Mouse (Mus musculus) kidney, embryonic 15.5 days (tissue): ENCODE data around the gene Atad3a. TPM values are rescaled to one million over a fixed set of nuclear protein-coding genes. Genes with fewer than 3 reads are reported as not detected.
"Not testable (repeated sequence)": the region's sequence is repeated elsewhere in the genome, so short reads cannot be mapped to it uniquely, and the experiment has no call there.

ENCODE experiments used
- ATAC-seq: fragments of 200-750 bp; cut with Nextera tagmentation; replicated peaks from 2 replicates; pipeline ENCODE4 v1.8.0; 2017; ENCODE audit warnings: moderate TSS enrichment; ENCODE audit not compliant: low FRiP score
- H3K27ac ChIP-seq: fragments of 300-500 bp; sonication (generic); 2 replicates; pipeline ENCODE4 v1.5.1; 2015; ENCODE audit warnings: mild to moderate bottlenecking, inconsistent platforms
- H3K27me3 ChIP-seq: fragments of 300-500 bp; sonication (generic); 2 replicates; pipeline ENCODE4 v1.6.1; 2015; ENCODE audit warnings: inconsistent platforms
- H3K36me3 ChIP-seq: fragments of 300-500 bp; sonication (generic); 2 replicates; pipeline ENCODE4 v1.6.1; 2015; ENCODE audit warnings: inconsistent platforms
- H3K4me1 ChIP-seq: fragments of 300-500 bp; sonication (generic); 2 replicates; pipeline ENCODE4 v1.6.1; 2015; ENCODE audit warnings: inconsistent platforms
- H3K4me2 ChIP-seq: fragments of 300-500 bp; sonication (generic); 2 replicates; pipeline ENCODE4 v1.6.1; 2015; ENCODE audit warnings: moderate library complexity, mild to moderate bottlenecking, inconsistent platforms
- H3K4me3 ChIP-seq: fragments of 300-500 bp; sonication (generic); replicated peaks from 2 replicates; pipeline ENCODE4 v1.5.1; 2015; ENCODE audit warnings: mild to moderate bottlenecking, inconsistent platforms
- H3K9ac ChIP-seq: fragments of 300-500 bp; sonication (generic); 2 replicates; pipeline ENCODE4 v1.6.1; 2015; ENCODE audit warnings: mild to moderate bottlenecking, inconsistent platforms
- H3K9me3 ChIP-seq: fragments of 300-500 bp; sonication (generic); replicated peaks from 2 replicates; pipeline ENCODE4 v1.6.1; 2016; ENCODE audit warnings: inconsistent platforms
- WGBS: fragments of 180-500 bp; shearing (Covaris S2); methylation state at CpG from one replicate; pipeline ENCODE4 v1.1.7; 2015; ENCODE audit warnings: mixed read lengths; 5-methylcytosine and 5-hydroxymethylcytosine counted together
- polyA plus RNA-seq: library from polyadenylated mRNA; unstranded; fragments of >200 nt; fragmentation: Nextera tagmentation; extraction: Ambion mirVana; gene quantifications from 2 replicates; pipeline ENCODE4 v1.2.1, GENCODE M21; 2015

Atad3a gene
- 115 and 124 TPM in 2 replicates for polyA plus RNA-seq

- WGBS: under 1% methylated on average over 58 of the region's 68 CpGs
- H3K27ac ChIP-seq: peak within 1 kb of the TSS; percentile 82
- peak; percentile 97 for ATAC-seq
These were observed at the start of gene Atad3a for GRCm38 (mm10) chr4:155760613-155761355. Gene Atad3a (minus strand): TSS chr4:155761093.

GRCm38 (mm10) chr4:155807841-155808240 lies 46.9 kb upstream of the Atad3a start:
- peaks cover 27% of the 10 kb centered on the region for H3K4me1 ChIP-seq
- H3K4me2 ChIP-seq: no peak overlapping the region
- H3K27ac ChIP-seq: no peak overlapping the region
- WGBS: 90% methylated on average over 3 of the region's 3 CpGs
- no peaks in the 10 kb centered on the region for H3K9me3 ChIP-seq
- H3K4me3 ChIP-seq: no peak overlapping the region
- H3K9ac ChIP-seq: no peak overlapping the region
- no peak for ATAC-seq
- no peaks in the 10 kb centered on the region for H3K27me3 ChIP-seq
- H3K36me3 ChIP-seq: peaks cover 63% of the 10 kb centered on the region

More at GRCm38 (mm10) chr4:155760613-155761355, at the start of gene Atad3a:
- H3K9me3 ChIP-seq: no peaks in the 10 kb centered on the region
- H3K4me2 ChIP-seq: peak within 1 kb of the TSS; percentile 94
- H3K4me3 ChIP-seq: peak within 1 kb of the TSS; percentile 71
- H3K27me3 ChIP-seq: no peaks in the 10 kb centered on the region
- H3K4me1 ChIP-seq: peaks cover 32% of the 10 kb centered on the region
- H3K36me3 ChIP-seq: peaks cover 20% of the 10 kb centered on the region
- H3K9ac ChIP-seq: peak within 1 kb of the TSS; percentile 69

- H3K9ac ChIP-seq: peak overlapping the region; percentile 89
- peak overlapping the region; percentile 79 for H3K27ac ChIP-seq
- under 1% methylated on average over 53 of the region's 58 CpGs for WGBS
- peaks cover 21% of the 10 kb centered on the region for H3K4me1 ChIP-seq
- peak overlapping the region; percentile 74 for H3K4me2 ChIP-seq
- peak overlapping the region; percentile 83 for H3K4me3 ChIP-seq
- peak; percentile 98 for ATAC-seq
- no peaks in the 10 kb centered on the region for H3K9me3 ChIP-seq
- no peaks in the 10 kb centered on the region for H3K27me3 ChIP-seq
- peaks cover 34% of the 10 kb centered on the region for H3K36me3 ChIP-seq
These were observed 42.6 kb upstream of the Atad3a start for GRCm38 (mm10) chr4:155803340-155804041.

DNA sequence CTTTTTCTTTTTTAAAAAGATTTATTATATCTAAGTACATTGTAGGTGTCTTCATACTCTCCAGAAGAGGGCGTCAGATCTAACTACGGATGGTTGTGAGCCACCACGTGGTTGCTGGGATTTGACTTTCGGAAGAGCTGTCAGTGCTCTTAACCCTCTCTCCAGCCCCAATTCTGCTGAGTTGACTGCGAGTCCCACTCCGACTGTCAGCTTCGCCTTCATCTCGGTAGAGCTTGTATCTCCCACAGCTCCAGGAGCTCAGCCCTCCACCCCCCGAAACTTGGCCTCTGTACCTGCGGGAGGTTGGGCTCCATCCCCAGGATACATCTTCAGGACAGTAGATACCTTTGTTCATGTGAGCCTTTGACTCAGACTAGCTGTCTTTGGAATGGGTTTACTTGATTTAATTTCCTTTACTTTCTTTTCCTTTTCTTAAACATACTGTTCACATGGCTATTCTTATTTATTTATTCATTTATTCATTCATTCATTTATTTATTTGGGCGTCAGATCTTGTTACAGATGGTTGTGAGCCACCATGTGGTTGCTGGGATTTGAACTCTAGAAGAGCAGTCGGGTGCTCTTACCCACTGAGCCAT lies 41.9 kb upstream of the Atad3a start, which contains the start of gene Mrpl20:
Mrpl20 (plus strand) TSS at position 138 of the 599 bp plus-strand sequence.
- peaks cover 28% of the 10 kb centered on the region for H3K36me3 ChIP-seq
- H3K27me3 ChIP-seq: no peaks in the 10 kb centered on the region
- peak within 1 kb of the TSS; percentile 89 for H3K9ac ChIP-seq
- H3K9me3 ChIP-seq: no peaks in the 10 kb centered on the region
- peak within 1 kb of the TSS; percentile 74 for H3K4me2 ChIP-seq
- WGBS: 8% methylated on average over 12 of the region's 12 CpGs
- H3K27ac ChIP-seq: peak within 1 kb of the TSS; percentile 79
- ATAC-seq: peak; percentile 26
- H3K4me3 ChIP-seq: peak within 1 kb of the TSS; percentile 83
- H3K4me1 ChIP-seq: peaks cover 21% of the 10 kb centered on the region

- Histone ChIP-seq H3K4me2 (no peak overlapping the region), H3K27ac (no peak overlapping the region), H3K9ac (no peak overlapping the region), H3K27me3 (no peaks in the 10 kb centered on the region), H3K9me3 (no peaks in the 10 kb centered on the region), H3K36me3 (peaks cover 20% of the 10 kb centered on the region), H3K4me1 (peaks cover 21% of the 10 kb centered on the region), H3K4me3 (no peak overlapping the region)
- WGBS: 100% methylated on average over 1 of the region's 1 CpGs
- no peak for ATAC-seq
These were observed 41.2 kb upstream of the Atad3a start for GRCm38 (mm10) chr4:155802075-155802474.

- Histone ChIP-seq H3K4me2 (no peak overlapping the region), H3K4me3 (no peak overlapping the region), H3K9ac (no peak overlapping the region), H3K27me3 (peaks cover 4% of the 10 kb centered on the region; the same call in 1 of the 2 replicates), H3K27ac (no peak overlapping the region), H3K9me3 (no peaks in the 10 kb centered on the region), H3K36me3 (no peaks in the 10 kb centered on the region), H3K4me1 (peaks cover 21% of the 10 kb centered on the region)
- ATAC-seq: no peak
- 40% methylated on average over 2 of the region's 2 CpGs for WGBS
These were observed 32.8 kb upstream of the Atad3a start for GRCm38 (mm10) chr4:155793730-155794129.

- Histone ChIP-seq H3K4me3 (no peak overlapping the region), H3K4me1 (peaks cover 21% of the 10 kb centered on the region), H3K9me3 (no peaks in the 10 kb centered on the region), H3K27ac (peak overlapping the region; percentile 9), H3K9ac (no peak overlapping the region), H3K36me3 (no peaks in the 10 kb centered on the region), H3K4me2 (peak overlapping the region; percentile 38), H3K27me3 (peaks cover 4% of the 10 kb centered on the region; the same call in 1 of the 2 replicates)
- ATAC-seq: peak; percentile 83
- 42% methylated on average over 24 of the region's 24 CpGs for WGBS
These were observed 30.5 kb upstream of the Atad3a start for GRCm38 (mm10) chr4:155791240-155791933.

DNA sequence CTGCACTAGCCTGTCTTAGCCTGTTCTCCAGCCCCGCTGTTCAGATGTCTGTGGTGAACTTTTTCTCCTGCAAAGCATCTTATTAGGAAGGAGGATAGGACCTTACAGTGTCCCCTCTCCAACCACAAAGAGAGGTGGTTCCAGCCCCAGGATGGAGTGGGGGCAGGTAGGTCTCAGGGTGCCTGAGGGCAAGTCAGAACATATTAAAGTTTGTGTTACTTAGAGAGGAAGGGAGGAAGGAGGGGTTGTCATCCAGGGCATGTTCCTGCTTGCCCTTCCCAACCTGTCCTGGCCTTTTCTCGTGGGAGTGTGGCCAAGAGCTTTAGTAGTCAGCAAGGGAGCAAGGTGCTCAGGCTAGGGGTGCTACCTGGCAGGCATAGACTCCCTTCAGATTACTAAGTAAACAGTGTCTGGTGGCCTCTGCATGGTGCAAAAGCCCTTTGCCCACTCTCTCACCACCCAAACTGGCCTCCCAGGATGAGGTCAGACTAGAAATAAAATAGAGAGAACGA lies 29.8 kb upstream of the Atad3a start:
- whole genome bisulfite sequencing: 40% methylated on average over 3 of the region's 3 CpGs
- ATAC-seq: peak; percentile 34; the same call in 1 of the 2 replicates

GRCm38 (mm10) chr4:155790021-155790489 lies 29.2 kb upstream of the Atad3a start, which contains the start of gene Ankrd65:
Gene Ankrd65 (plus strand): TSS chr4:155790439.
- H3K9me3 ChIP-seq: no peaks in the 10 kb centered on the region
- peaks cover 21% of the 10 kb centered on the region for H3K4me1 ChIP-seq
- no peak for ATAC-seq
- H3K4me3 ChIP-seq: no peak within 1 kb of the TSS
- H3K27ac ChIP-seq: peak within 1 kb of the TSS; percentile 9
- peak within 1 kb of the TSS; percentile 38; the same call in 1 of the 2 replicates for H3K4me2 ChIP-seq
- H3K27me3 ChIP-seq: no peaks in the 10 kb centered on the region
- 84% methylated on average over 3 of the region's 3 CpGs for WGBS
- no peak within 1 kb of the TSS for H3K9ac ChIP-seq
- H3K36me3 ChIP-seq: no peaks in the 10 kb centered on the region

More for the DNA sequence above, 29.8 kb upstream of the Atad3a start:
- H3K9ac ChIP-seq: no peak overlapping the region
- H3K9me3 ChIP-seq: no peaks in the 10 kb centered on the region
- 0 out of 2 replicates have a peak overlapping the region, but pooled peaks have one; percentile 9 for H3K27ac ChIP-seq
- H3K4me2 ChIP-seq: no peak overlapping the region
- H3K36me3 ChIP-seq: no peaks in the 10 kb centered on the region
- no peaks in the 10 kb centered on the region for H3K27me3 ChIP-seq
- peaks cover 21% of the 10 kb centered on the region for H3K4me1 ChIP-seq
- H3K4me3 ChIP-seq: no peak overlapping the region

DNA sequence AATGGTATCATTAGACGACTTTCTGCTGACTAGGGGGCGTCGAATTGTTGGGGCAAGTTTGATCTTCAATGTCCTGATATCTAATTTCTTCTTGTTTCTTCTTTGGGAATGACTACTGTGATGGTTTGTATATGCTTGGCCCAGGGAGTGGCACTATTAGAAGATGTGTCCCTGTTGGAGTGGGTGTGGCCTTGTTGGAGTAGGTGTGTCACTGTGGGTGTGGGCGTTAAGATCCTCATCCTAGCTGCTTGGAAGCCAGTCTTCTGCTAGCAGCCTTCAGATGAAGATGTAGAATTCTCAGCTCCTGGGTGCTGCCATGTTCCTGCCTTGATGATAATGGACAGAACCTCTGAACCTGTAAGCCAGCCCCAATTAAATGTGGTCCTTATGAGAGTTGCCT lies 27.9 kb upstream of the Atad3a start:
- H3K4me2 ChIP-seq, H3K9ac ChIP-seq, H3K27me3 ChIP-seq, H3K27ac ChIP-seq, H3K9me3 ChIP-seq, H3K4me3 ChIP-seq, H3K36me3 ChIP-seq, ATAC-seq: not testable (repeated sequence)
- H3K4me1 ChIP-seq: peaks cover 29% of the 10 kb centered on the region
- WGBS: 79% methylated on average over 4 of the region's 4 CpGs

GRCm38 (mm10) chr4:155788300-155788699 lies 27.4 kb upstream of the Atad3a start:
- no peaks in the 10 kb centered on the region for H3K36me3 ChIP-seq
- H3K9me3 ChIP-seq: no peaks in the 10 kb centered on the region
- H3K9ac ChIP-seq: no peak overlapping the region
- H3K27me3 ChIP-seq: no peaks in the 10 kb centered on the region
- no peak overlapping the region for H3K4me3 ChIP-seq
- H3K27ac ChIP-seq: no peak overlapping the region
- ATAC-seq: no peak
- no peak overlapping the region for H3K4me2 ChIP-seq
- H3K4me1 ChIP-seq: peaks cover 34% of the 10 kb centered on the region
- 84% methylated on average over 3 of the region's 3 CpGs for WGBS
